Mouse (Mus musculus) left cerebral cortex, postnatal 4 days (tissue): ENCODE data around the gene Cul4b. TPM values are rescaled to one million over a fixed set of nuclear protein-coding genes. Genes with fewer than 3 reads are reported as not detected.

Experiments
- total RNA-seq, 2 experiments: library from RNA; stranded (reverse); gene quantifications; 2 replicates each; pipeline ENCODE4 v1.2.3; 2021

Gene Cul4b
- total RNA-seq, 2 experiments from 2014 or later, result 34.2 to 37.8 TPM

Other genes with a start within 250 kb of the Cul4b start
- 10 to 100 TPM; 47.4 to 49.7 TPM for gene Lamp2, start 119.7 kb downstream of the Cul4b start, total RNA-seq
- 10 to 100 TPM; 98.1 to 99.0 TPM for gene Mcts1, start 24.4 kb upstream of the Cul4b start, total RNA-seq
- 10 to 100 TPM; 12.7 to 14.1 TPM for gene C1galt1c1, start 58.9 kb upstream of the Cul4b start, total RNA-seq
- under 1 TPM in 1 of 2 experiments, not detected in 1; 0.52 TPM for gene 6030498E09Rik, start 196.5 kb upstream of the Cul4b start, total RNA-seq